Mouse (Mus musculus) cerebellum, adult 9-11 months (tissue): ENCODE measurements around the gene Gnptg.

Experiments used
- DNase-seq: peaks from one replicate; pipeline ENCODE4 v3.0.0; 2022

The Gnptg gene

GRCm38 (mm10) chr17:25188150-25189031, 51.5 kb downstream of the Gnptg start, which contains the start of gene Unkl:
TSS of gene Unkl (plus strand) at chr17:25188397.
- DNase-seq, result peak; percentile 63

GRCm38 (mm10) chr17:25187784-25188149, 52.2 kb downstream of the Gnptg start:
- DNase-seq, result no peak

GRCm38 (mm10) chr17:25184961-25185360, 55.0 kb downstream of the Gnptg start:
- no peak for DNase-seq

GRCm38 (mm10) chr17:25184129-25184691, 55.7 kb downstream of the Gnptg start, which contains the start of gene BC003965:
TSS of gene BC003965 (plus strand) at chr17:25184554.
- DNase-seq, result peak; percentile 97
